Mouse (Mus musculus) natural killer cell, adult 2 months (primary cell): ENCODE measurements around the gene Cyp4f16.
A peak's percentile ranks its signal among the peaks of the same experiment; 100 is the strongest.
"Not testable (repeated sequence)": the region's sequence is repeated elsewhere in the genome, so short reads cannot be mapped to it uniquely, and the experiment has no call there.

Source experiments
- DNase-seq, 2 experiments: peaks; one replicate each; pipeline ENCODE4 v3.0.0; 2022; ENCODE audit warnings: low spot score in 2 of 2

The Cyp4f16 gene

GRCm38 (mm10) chr17:32550900-32551770 is 14.8 kb downstream of the Cyp4f16 start:
- peak; percentile 45 to 50 for DNase-seq

DNA sequence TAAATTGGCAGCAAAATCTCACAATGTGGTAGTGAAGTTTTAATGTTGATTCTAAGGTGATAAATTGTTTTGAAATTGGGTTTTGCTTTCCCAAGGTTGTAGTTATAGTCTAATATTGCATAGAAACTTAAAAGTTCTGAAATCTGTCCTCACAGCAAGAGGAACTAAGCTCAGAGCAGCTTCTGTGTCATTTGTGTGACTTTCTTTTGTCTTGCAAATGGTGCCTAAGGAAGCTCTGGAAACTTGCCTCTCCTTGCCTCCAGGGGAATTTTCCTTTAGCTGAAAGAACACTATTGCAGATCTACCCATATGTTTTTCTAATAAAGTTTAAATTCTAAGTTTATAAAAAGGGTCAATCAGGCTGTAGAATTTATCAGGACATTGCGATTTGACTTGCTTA is 16.7 kb downstream of the Cyp4f16 start:
- DNase-seq = not testable (repeated sequence)

DNA sequence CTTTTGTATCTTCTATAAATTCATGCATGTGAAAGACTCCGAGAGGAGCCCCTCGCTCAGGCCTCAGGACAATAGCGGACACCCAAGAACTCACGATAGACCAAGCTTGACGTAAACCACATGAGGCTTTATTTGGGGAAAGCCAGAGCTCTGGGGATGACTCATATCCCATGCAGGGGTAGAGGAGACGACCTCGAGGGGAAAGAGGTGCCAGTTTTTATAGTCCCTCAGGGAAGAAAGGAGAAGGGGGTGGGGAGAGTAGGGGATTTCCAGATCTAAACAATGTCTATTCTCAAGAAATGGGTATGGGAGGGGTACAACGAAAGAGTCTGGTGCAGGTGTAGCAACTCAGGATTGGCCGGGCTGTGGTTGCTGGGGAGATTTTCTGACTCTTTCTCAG is 18.0 kb downstream of the Cyp4f16 start:
- not testable (repeated sequence) for DNase-seq

GRCm38 (mm10) chr17:32563301-32563700 is 26.9 kb downstream of the Cyp4f16 start:
- DNase-seq = not testable (repeated sequence)

GRCm38 (mm10) chr17:32573286-32573685 is 36.9 kb downstream of the Cyp4f16 start:
- not testable (repeated sequence) for DNase-seq

DNA sequence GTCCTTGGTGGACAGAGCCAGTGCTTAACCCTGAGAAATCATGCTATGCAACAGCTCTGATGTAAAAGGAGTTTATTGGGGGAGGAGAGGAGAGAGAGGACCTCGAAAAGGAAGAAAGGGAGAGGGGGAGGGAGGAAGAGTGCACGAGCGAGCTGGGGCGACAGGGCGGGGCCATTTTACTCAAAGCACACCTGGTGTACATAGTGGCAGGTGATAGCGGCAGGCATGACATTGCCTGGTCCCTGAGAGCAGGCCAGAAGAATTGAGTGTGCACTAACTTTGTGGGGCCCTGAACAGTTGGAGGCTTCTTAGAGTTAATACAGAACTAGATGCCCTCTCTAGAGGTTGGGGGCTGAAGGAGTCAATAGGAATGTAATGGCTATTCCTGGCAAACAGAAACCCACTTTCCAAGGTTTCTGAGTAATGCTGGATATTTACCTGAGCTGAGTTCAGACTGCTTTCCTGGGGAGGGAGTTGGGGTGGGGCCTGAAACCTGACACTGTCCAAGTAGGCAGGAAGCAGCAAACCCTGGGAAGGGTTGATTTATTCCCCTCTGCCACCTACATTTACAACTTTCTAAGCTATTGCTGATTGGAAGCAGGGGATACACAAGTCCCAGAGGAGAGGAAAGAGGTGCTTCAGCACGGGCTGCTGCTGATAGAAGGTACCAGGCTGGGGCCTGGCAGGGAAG is 41.3 kb downstream of the Cyp4f16 start:
- DNase-seq = no peak

- no peak for DNase-seq
Measured at GRCm38 (mm10) chr17:32596494-32596893, 60.1 kb downstream of the Cyp4f16 start.
